Mouse (Mus musculus) adrenal gland, adult (tissue): ENCODE data around the gene Acot5.
"Not testable (repeated sequence)": the region's sequence is repeated elsewhere in the genome, so short reads cannot be mapped to it uniquely, and the experiment has no call there.

Source experiments
- DNase-seq, 2 experiments: peaks; one replicate each; pipeline ENCODE4 v3.0.0; 2022 to 2023; ENCODE audit warnings: low spot score in 1 of 2; ENCODE audit not compliant: inconsistent age in 2 of 2

Acot5 gene

GRCm38 (mm10) chr12:84068986-84069385 is at the start of gene Acot5:
Acot5 (plus strand) TSS chr12:84069325.
- peak in 1 of 2 experiments; percentile 58 for DNase-seq

- DNase-seq, result peak; percentile 81 to 92
Observed at GRCm38 (mm10) chr12:84020528-84020927, 48.6 kb upstream of the Acot5 start.

GRCm38 (mm10) chr12:84022266-84022665 is 46.9 kb upstream of the Acot5 start:
- DNase-seq, result not testable (repeated sequence)

GRCm38 (mm10) chr12:84023052-84023745 is 45.9 kb upstream of the Acot5 start:
- DNase-seq, result no peak

GRCm38 (mm10) chr12:84025888-84026287 is 43.2 kb upstream of the Acot5 start:
- no peak for DNase-seq

GRCm38 (mm10) chr12:84028328-84028727 is 40.8 kb upstream of the Acot5 start:
- DNase-seq, result not testable (repeated sequence)

GRCm38 (mm10) chr12:84029043-84029442 is 40.1 kb upstream of the Acot5 start:
- DNase-seq, result not testable (repeated sequence)

- DNase-seq, result peak; percentile 80 to 94
Observed at GRCm38 (mm10) chr12:84030659-84031332, 38.3 kb upstream of the Acot5 start.

- no peak for DNase-seq
Observed at GRCm38 (mm10) chr12:84032854-84033253, 36.3 kb upstream of the Acot5 start.

- not testable (repeated sequence) for DNase-seq
Observed at GRCm38 (mm10) chr12:84033302-84033701, 35.8 kb upstream of the Acot5 start.

- peak in 1 of 2 experiments; percentile 52 for DNase-seq
Observed at GRCm38 (mm10) chr12:84034108-84034507, 35.0 kb upstream of the Acot5 start.

- DNase-seq, result peak; percentile 42 to 81
Observed at GRCm38 (mm10) chr12:84038241-84038640, 30.9 kb upstream of the Acot5 start, which contains the start of gene Acot4. Acot4 (plus strand) TSS chr12:84038379.

- DNase-seq, result peak; percentile 29 to 76
Observed at GRCm38 (mm10) chr12:84038691-84039111, 30.4 kb upstream of the Acot5 start, which contains the start of gene Gm49366. Gm49366 (plus strand) TSS chr12:84038935.

- no peak for DNase-seq
Observed at GRCm38 (mm10) chr12:84042248-84042647, 26.9 kb upstream of the Acot5 start.

- no peak for DNase-seq
Observed at GRCm38 (mm10) chr12:84044045-84044444, 25.1 kb upstream of the Acot5 start.

- DNase-seq, result no peak
Observed at GRCm38 (mm10) chr12:84046906-84047305, 22.2 kb upstream of the Acot5 start.

GRCm38 (mm10) chr12:84050744-84051143 is 18.4 kb upstream of the Acot5 start:
- not testable (repeated sequence) for DNase-seq

- DNase-seq, result no peak
Observed at GRCm38 (mm10) chr12:84051937-84052474, 17.1 kb upstream of the Acot5 start, which contains the start of gene Acot3. Acot3 (plus strand) TSS chr12:84052144.

- peak in 1 of 2 experiments; percentile 49 for DNase-seq
Observed at GRCm38 (mm10) chr12:84052609-84053008, 16.5 kb upstream of the Acot5 start.

- DNase-seq, result peak in 1 of 2 experiments; percentile 48
Observed at GRCm38 (mm10) chr12:84053173-84053572, 16.0 kb upstream of the Acot5 start.

GRCm38 (mm10) chr12:84053679-84054391 is 15.3 kb upstream of the Acot5 start:
- peak in 1 of 2 experiments; percentile 59 for DNase-seq
